Mouse (Mus musculus): ENCODE measurements around the gene Ncf2.

GRCm38 (mm10) chr1:152826446-152826845 is 26.5 kb downstream of the Ncf2 start:
- TF ChIP-seq POLR2A (IDR thresholded peaks at IDR 0.05; ENCODE audit: borderline replicate concordance, extremely low read depth, low read depth, low read length) = no peak
- TF ChIP-seq CTCF (IDR thresholded peaks at IDR 0.05; ENCODE audit: insufficient read depth, low read length) = no peak

All from lung, adult 2 months (tissue).